Mouse (Mus musculus) megakaryocyte, embryonic 14.5 days (primary cell): ENCODE data around the gene Ccl11.

Experiments
- FLI1 ChIP-seq: IDR thresholded peaks from 2 replicates; pipeline ENCODE4 v1.6.1; 2012; ENCODE audit warnings: low read length, inconsistent platforms, mixed read lengths
- GATA1 ChIP-seq: IDR thresholded peaks from 3 replicates; pipeline ENCODE4 v1.6.1; 2012; ENCODE audit warnings: mixed read lengths, low read length, inconsistent platforms, borderline replicate concordance

GRCm38 (mm10) chr11:82032136-82032535 is 25.5 kb upstream of the Ccl11 start:
- TF ChIP-seq GATA1 (no peak), FLI1 (no peak)
